7 mouse cellular contexts compared by ENCODE assay signal in the genomic region with DNA sequence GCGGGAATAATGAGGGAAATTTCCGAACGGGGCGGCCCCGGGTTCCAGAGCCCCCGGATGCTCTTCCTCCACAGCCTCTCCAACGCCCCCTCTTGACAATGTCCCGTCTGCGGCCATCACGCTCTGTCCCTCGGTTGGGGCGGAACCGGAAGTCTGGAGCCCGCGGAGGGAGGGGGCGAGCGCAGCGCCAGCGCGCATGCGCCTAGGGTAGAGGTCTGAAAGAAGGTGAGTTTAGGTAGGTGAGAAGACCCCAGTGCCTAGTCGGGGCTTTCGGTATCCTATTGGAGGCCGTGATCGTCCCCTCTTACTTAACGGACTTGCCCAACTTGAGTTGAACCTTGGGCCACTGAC. TPM values are rescaled to one million over a fixed set of nuclear protein-coding genes. Genes with fewer than 3 reads are reported as not detected.
A peak's percentile ranks its signal among the peaks of the same experiment; 100 is the strongest.
DNase-seq lines count a peak whose midpoint lies in the region; ATAC-seq lines count a peak whose summit lies in the region.

Bcdin3d (minus strand) TSS at position 155 of the 351 bp plus-strand sequence.

- peak within 1 kb of the TSS; percentile 93 for H3K27ac ChIP-seq in intestine, embryonic 15.5 days
- peak within 1 kb of the TSS; percentile 96 for H3K27ac ChIP-seq in midbrain, embryonic 10.5 days (replicated peaks)

- H3K27me3 ChIP-seq in intestine, embryonic 15.5 days (replicated peaks): no peaks in the 10 kb centered on the region
- H3K27me3 ChIP-seq in midbrain, embryonic 10.5 days (ENCODE audit: low read depth, poor library complexity, severe bottlenecking): peaks cover 4% of the 10 kb centered on the region; the same call in 1 of the 2 replicates

- peak within 1 kb of the TSS; percentile 78 for H3K4me2 ChIP-seq in intestine, embryonic 15.5 days (replicated peaks)

- ATAC-seq in intestine, embryonic 15.5 days: peak; percentile 92

- peak within 1 kb of the TSS; percentile 81 for H3K4me3 ChIP-seq in intestine, embryonic 15.5 days (replicated peaks)
- peak within 1 kb of the TSS; percentile 83 for H3K4me3 ChIP-seq in midbrain, embryonic 10.5 days

- under 1% methylated on average over 26 of the region's 26 CpGs for WGBS in intestine, embryonic 15.5 days
- WGBS in midbrain, embryonic 10.5 days: 2% methylated on average over 26 of the region's 26 CpGs

- no peaks in the 10 kb centered on the region for H3K9me3 ChIP-seq in intestine, embryonic 15.5 days
- no peaks in the 10 kb centered on the region; the same call in 1 of the 2 replicates for H3K9me3 ChIP-seq in midbrain, embryonic 10.5 days (replicated peaks)

- no peaks in the 10 kb centered on the region for H3K36me3 ChIP-seq in intestine, embryonic 15.5 days
- H3K36me3 ChIP-seq in midbrain, embryonic 10.5 days: peaks cover 21% of the 10 kb centered on the region

- peak within 1 kb of the TSS; percentile 77 for H3K9ac ChIP-seq in intestine, embryonic 15.5 days

- DNase-seq in adrenal gland, adult (ENCODE audit: inconsistent age in 2 of 2, low spot score in 1 of 2): peak; percentile 92 to 96
- DNase-seq in embryo, embryonic 10.5 days (ENCODE audit: low spot score): peak; percentile 96
- peak; percentile 81 to 85 for DNase-seq in gastrocnemius, postnatal 36 days
- DNase-seq in left cerebral cortex, postnatal 36 days (ENCODE audit: low spot score in 2 of 2): peak; percentile 82 to 87
- DNase-seq in midbrain, embryonic 10.5 days (ENCODE audit: low spot score): peak; percentile 93
- DNase-seq in skeletal muscle tissue, adult 2 months (ENCODE audit: low read depth, low spot score): peak; percentile 87

- intact Hi-C loops in gastrocnemius, postnatal 36 days (cut with DNase I): no loop called here
- intact Hi-C loops in left cerebral cortex, postnatal 36 days (cut with DNase I): no loop called here

- peaks cover 9% of the 10 kb centered on the region; the same call in 1 of the 2 replicates for H3K4me1 ChIP-seq in intestine, embryonic 15.5 days (replicated peaks)
- H3K4me1 ChIP-seq in midbrain, embryonic 10.5 days: peaks cover 25% of the 10 kb centered on the region

RNA-seq across cellular contexts. Expression of gene Bcdin3d, which starts in this region (rescaled TPM):
- 1 to 10 TPM; 3.0 to 3.5 TPM for total RNA-seq in gastrocnemius, postnatal 36 days (2021)
- 13.2 and 15.6 TPM in 2 replicates for polyA plus RNA-seq in intestine, embryonic 15.5 days (2015; fragmentation: Nextera tagmentation; extraction: Ambion mirVana)
- 1 to 10 TPM; 3.9 to 6.6 TPM for total RNA-seq in left cerebral cortex, postnatal 36 days (2021)
- 21.3 and 22.1 TPM in 2 replicates for polyA plus RNA-seq in midbrain, embryonic 10.5 days (2016; fragmentation: Nextera tagmentation; extraction: Ambion mirVana)

Comparison
In these comparisons a context has a peak if more than half of its experiments do, and no peak if none do; other contexts are left out.
1. Peak in every context shown above with its lines: DNase-seq, ATAC-seq, H3K4me3 ChIP-seq and H3K27ac ChIP-seq.